ENCODE assay signal across 10 mouse cellular contexts in genomic region chr2:128745879-128746620, GRCm38 (mm10). TPM values are rescaled to one million over a fixed set of nuclear protein-coding genes. Genes with fewer than 3 reads are reported as not detected.
DNase-seq lines count a peak whose midpoint lies in the region; ATAC-seq and TF ChIP-seq lines count a peak whose summit lies in the region.
"Had no signal": no experiment of that assay in that cellular context is flagged by ENCODE, and none has a peak within 500 bp of the region (broad histone marks: within the 10 kb centered on the region; RNA-seq: fewer than 3 reads in every experiment).

No protein-coding gene starts in this region.

- no peak overlapping the region for H3K4me2 ChIP-seq in liver, postnatal 0 days (ENCODE audit: low read depth, low read length)
- no peak overlapping the region for H3K4me2 ChIP-seq in liver, embryonic 12.5 days
- no peak overlapping the region for H3K4me2 ChIP-seq in heart, embryonic 13.5 days
- H3K4me2 ChIP-seq: hindbrain, embryonic 14.5 days had no signal

- H3K36me3 ChIP-seq in liver, postnatal 0 days (replicated peaks; ENCODE audit: insufficient read depth, low read length) = no peaks in the 10 kb centered on the region
- H3K36me3 ChIP-seq in liver, embryonic 12.5 days = no peaks in the 10 kb centered on the region
- H3K36me3 ChIP-seq in heart, embryonic 13.5 days = peaks cover 8% of the 10 kb centered on the region; the same call in 1 of the 2 replicates

- DNase-seq in heart, adult 11 months = peak; percentile 93
- DNase-seq in heart, adult 8-10 months (ENCODE audit: low spot score) = no peak
- no peak for DNase-seq in liver, postnatal 0 days
- DNase-seq in thymus, postnatal 36 days = no peak
- no peak for DNase-seq in spleen, adult 12 weeks (ENCODE audit: low spot score)

- no peak overlapping the region for H3K9ac ChIP-seq in liver, postnatal 0 days (replicated peaks)
- H3K9ac ChIP-seq in liver, embryonic 12.5 days = no peak overlapping the region
- peak overlapping the region; percentile 17 for H3K9ac ChIP-seq in heart, embryonic 13.5 days
- H3K9ac ChIP-seq: hindbrain, embryonic 14.5 days; liver, embryonic 14.5 days had no signal

- H3K9me3 ChIP-seq in liver, postnatal 0 days (ENCODE audit: low read length) = no peaks in the 10 kb centered on the region
- no peaks in the 10 kb centered on the region for H3K9me3 ChIP-seq in liver, embryonic 12.5 days (replicated peaks)
- no peaks in the 10 kb centered on the region for H3K9me3 ChIP-seq in heart, embryonic 13.5 days

- H3K4me3 ChIP-seq in liver, postnatal 0 days (ENCODE audit: low read depth, low read length) = no peak overlapping the region
- no peak overlapping the region for H3K4me3 ChIP-seq in liver, embryonic 12.5 days
- no peak overlapping the region for H3K4me3 ChIP-seq in heart, embryonic 13.5 days

- WGBS in liver, postnatal 0 days (ENCODE audit: insufficient replicate concordance) = 55% methylated on average over 12 of the region's 12 CpGs
- WGBS in liver, embryonic 12.5 days (ENCODE audit: insufficient replicate concordance) = 56% methylated on average over 12 of the region's 12 CpGs
- WGBS in heart, embryonic 13.5 days = 55% methylated on average over 12 of the region's 12 CpGs

- peak; percentile 20; the same call in 1 of the 2 replicates for ATAC-seq in liver, postnatal 0 days
- ATAC-seq in liver, embryonic 12.5 days = no peak
- no peak for ATAC-seq in heart, embryonic 13.5 days (ENCODE audit: extremely low read depth, insufficient number of reproducible peaks, low FRiP score, low TSS enrichment)
- peak; percentile 81 for ATAC-seq in megakaryocyte, adult 5-6 weeks (ENCODE audit: poor library complexity, severe bottlenecking)

- no peaks in the 10 kb centered on the region; the same call in 1 of the 2 replicates for H3K4me1 ChIP-seq in liver, postnatal 0 days (ENCODE audit: insufficient read depth)
- H3K4me1 ChIP-seq in liver, embryonic 12.5 days = peaks cover 9% of the 10 kb centered on the region; the same call in 1 of the 2 replicates
- H3K4me1 ChIP-seq in heart, embryonic 13.5 days = peaks cover 45% of the 10 kb centered on the region

- H3K27ac ChIP-seq in liver, postnatal 0 days (ENCODE audit: low read depth) = peak overlapping the region; percentile 74
- H3K27ac ChIP-seq in liver, embryonic 12.5 days = no peak overlapping the region
- peak overlapping the region; percentile 41; the same call in 1 of the 2 replicates for H3K27ac ChIP-seq in heart, embryonic 13.5 days (replicated peaks)
- H3K27ac ChIP-seq: hindbrain, embryonic 14.5 days; liver, embryonic 14.5 days had no signal

- TF ChIP-seq EP300 in liver, postnatal 0 days (IDR thresholded peaks at IDR 0.05; ENCODE audit: low read depth) = no peak

- no peak for TF ChIP-seq CTCF in liver, postnatal 0 days (IDR thresholded peaks at IDR 0.05; ENCODE audit: low read depth)

- no peaks in the 10 kb centered on the region for H3K27me3 ChIP-seq in liver, postnatal 0 days (ENCODE audit: insufficient read depth, low read length)
- H3K27me3 ChIP-seq in liver, embryonic 12.5 days (replicated peaks) = no peaks in the 10 kb centered on the region
- H3K27me3 ChIP-seq in heart, embryonic 13.5 days (replicated peaks) = no peaks in the 10 kb centered on the region

RNA-seq across cellular contexts. Expression of gene Mertk, which starts 47.3 kb away (rescaled TPM):
- 1 to 10 TPM; 4.4 to 5.3 (median 4.5) TPM for total RNA-seq in heart, adult 8-10 months (2022)
- 5.2 and 6.1 TPM in 2 replicates for polyA plus RNA-seq in liver, postnatal 0 days (2015; fragmentation: Nextera tagmentation; extraction: Ambion mirVana)
- polyA plus RNA-seq in liver, embryonic 12.5 days (2016; fragmentation: Nextera tagmentation; extraction: Ambion mirVana) = 3.6 TPM in 2 replicates
- 3.9 and 4.0 TPM in 2 replicates for polyA plus RNA-seq in heart, embryonic 13.5 days (2015; fragmentation: Nextera tagmentation; extraction: Ambion mirVana)
- 0.68 and 1.3 TPM in 2 replicates for total RNA-seq in megakaryocyte, adult 5-6 weeks (2015)
- 0.33 and 1.0 TPM in 2 replicates for total RNA-seq in megakaryocyte, adult 5-6 weeks (2017)

RNA-seq across cellular contexts. Expression of gene Anapc1, which starts 58.9 kb away (rescaled TPM):
- 10 to 100 TPM; 37.2 to 41.3 (median 39.1) TPM for total RNA-seq in heart, adult 8-10 months (2022)
- 7.4 and 10.2 TPM in 2 replicates for polyA plus RNA-seq in liver, postnatal 0 days (2015; fragmentation: Nextera tagmentation; extraction: Ambion mirVana)
- polyA plus RNA-seq in liver, embryonic 12.5 days (2016; fragmentation: Nextera tagmentation; extraction: Ambion mirVana) = 53.1 and 53.7 TPM in 2 replicates
- 38.8 and 42.9 TPM in 2 replicates for polyA plus RNA-seq in heart, embryonic 13.5 days (2015; fragmentation: Nextera tagmentation; extraction: Ambion mirVana)
- total RNA-seq in megakaryocyte, adult 5-6 weeks (2015) = 53.6 and 63.7 TPM in 2 replicates
- total RNA-seq in megakaryocyte, adult 5-6 weeks (2017) = 56.1 and 72.0 TPM in 2 replicates

Comparison
In these comparisons a context has a peak if more than half of its experiments do, and no peak if none do; other contexts are left out.
1. ATAC-seq: peak in liver, postnatal 0 days (single experiment) and megakaryocyte, adult 5-6 weeks (single experiment); none in liver, embryonic 12.5 days (single experiment) and heart, embryonic 13.5 days (single experiment).